Mouse (Mus musculus): ENCODE data around the gene Pde6h.

- TF ChIP-seq POLR2A (IDR thresholded peaks at IDR 0.05; ENCODE audit: borderline replicate concordance, extremely low read depth, insufficient read depth, insufficient read length, poor library complexity, severe bottlenecking) (no peak), CTCF (IDR thresholded peaks at IDR 0.05; ENCODE audit: borderline replicate concordance, extremely low read depth, insufficient read depth, insufficient read length) (no peak)
Measured at GRCm38 (mm10) chr6:136889067-136889466, 34.6 kb upstream of the Pde6h start.
